Mouse (Mus musculus) heart, postnatal 0 days (tissue): ENCODE measurements around the gene Sesn3. TPM values are rescaled to one million over a fixed set of nuclear protein-coding genes. Genes with fewer than 3 reads are reported as not detected.

ENCODE experiments used
- ATAC-seq: fragments of 200-750 bp; cut with Nextera tagmentation; 2 replicates; pipeline ENCODE4 v1.8.0; 2017; ENCODE audit warnings: low read depth, moderate number of reproducible peaks, moderate library complexity; ENCODE audit not compliant: insufficient read depth
- DNase-seq: peaks from one replicate; pipeline ENCODE4 v3.0.0-alpha.2; 2016; ENCODE audit warnings: low spot score
- H3K27ac ChIP-seq: fragments of 300-500 bp; sonication (generic); 2 replicates; pipeline ENCODE4 v1.5.1; 2014; ENCODE audit warnings: low read depth, mild to moderate bottlenecking
- H3K27me3 ChIP-seq: fragments of 300-500 bp; sonication (generic); 2 replicates; pipeline ENCODE4 v1.6.1; 2014; ENCODE audit warnings: low read length, mixed read lengths; ENCODE audit not compliant: control insufficient read depth, insufficient read depth
- H3K36me3 ChIP-seq: fragments of 300-500 bp; sonication (generic); replicated peaks from 2 replicates; pipeline ENCODE4 v1.6.1; 2014; ENCODE audit warnings: low read length, mixed read lengths; ENCODE audit not compliant: control insufficient read depth, insufficient read depth
- H3K4me1 ChIP-seq: fragments of 300-500 bp; sonication (generic); 2 replicates; pipeline ENCODE4 v1.6.1; 2014; ENCODE audit warnings: antibody characterized with exemption; ENCODE audit not compliant: control insufficient read depth, insufficient read depth
- H3K4me2 ChIP-seq: fragments of 300-500 bp; sonication (generic); 2 replicates; pipeline ENCODE4 v1.6.1; 2014; ENCODE audit warnings: low read depth, mild to moderate bottlenecking, low read length, moderate library complexity
- H3K4me3 ChIP-seq: fragments of 300-500 bp; sonication (generic); 2 replicates; pipeline ENCODE4 v1.5.1; 2014; ENCODE audit warnings: low read depth, low read length
- H3K9ac ChIP-seq: fragments of 300-500 bp; sonication (generic); replicated peaks from 2 replicates; pipeline ENCODE4 v1.6.1; 2014; ENCODE audit warnings: low read depth, low read length, mixed read lengths
- H3K9me3 ChIP-seq: fragments of 300-500 bp; sonication (generic); replicated peaks from 2 replicates; pipeline ENCODE4 v1.6.1; 2016; ENCODE audit warnings: low read length; ENCODE audit not compliant: control insufficient read depth
- CTCF ChIP-seq: IDR thresholded peaks from 2 replicates; pipeline ENCODE4 v1.5.1; 2016; ENCODE audit warnings: antibody characterized with exemption, control low read depth, low read depth
- EP300 ChIP-seq: IDR thresholded peaks from 2 replicates; pipeline ENCODE4 v1.6.1; 2016; ENCODE audit warnings: antibody characterized with exemption, low read depth
- WGBS: fragments of 180-500 bp; shearing (Covaris S2); extraction: QIAGEN DNeasy Blood & Tissue Kit; methylation state at CpG from one replicate; pipeline ENCODE4 v1.1.7; 2014; 5-methylcytosine and 5-hydroxymethylcytosine counted together
- polyA plus RNA-seq: library from polyadenylated mRNA; unstranded; fragments of >200 nt; fragmentation: Nextera tagmentation; extraction: Ambion mirVana; gene quantifications from 2 replicates; pipeline ENCODE4 v1.2.1, GENCODE M21; 2015
- total RNA-seq: library from RNA; depleted of rRNA; stranded (reverse); fragments of >200 nt; gene quantifications from 2 replicates; pipeline ENCODE4 v1.2.3, GENCODE M21; 2014; ENCODE audit warnings: low replicate concordance; rRNA removed

The Sesn3 gene
- total and polyA plus RNA-seq, 2 experiments from 2014 or later = 5.7 to 17.0 TPM

GRCm38 (mm10) chr9:14381353-14382055 is 106.6 kb downstream of the Sesn3 start, which contains the start of gene Endod1:
Gene Endod1 (minus strand): TSS chr9:14381507.
- H3K4me1 ChIP-seq = no peaks in the 10 kb centered on the region
- peak within 1 kb of the TSS; percentile 63 for H3K4me3 ChIP-seq
- no peak for TF ChIP-seq EP300
- TF ChIP-seq CTCF = no peak
- H3K36me3 ChIP-seq = no peaks in the 10 kb centered on the region
- H3K9me3 ChIP-seq = no peaks in the 10 kb centered on the region
- H3K9ac ChIP-seq = peak within 1 kb of the TSS; percentile 61
- H3K4me2 ChIP-seq = peak within 1 kb of the TSS; percentile 78
- H3K27ac ChIP-seq = peak within 1 kb of the TSS; percentile 70
- DNase-seq (peak; percentile 55), ATAC-seq (peak; percentile 19; the same call in 1 of the 2 replicates)
- no peaks in the 10 kb centered on the region for H3K27me3 ChIP-seq
- WGBS = 6% methylated on average over 8 of the region's 8 CpGs

- no peaks in the 10 kb centered on the region for H3K4me1 ChIP-seq
- H3K36me3 ChIP-seq = no peaks in the 10 kb centered on the region
- H3K4me2 ChIP-seq = peak overlapping the region; percentile 78
- H3K4me3 ChIP-seq = no peak overlapping the region
- 74% methylated on average over 5 of the region's 5 CpGs for WGBS
- no peak for TF ChIP-seq CTCF
- no peak for TF ChIP-seq EP300
- no peak overlapping the region for H3K9ac ChIP-seq
- ATAC-seq = no peak
- no peaks in the 10 kb centered on the region for H3K9me3 ChIP-seq
- H3K27me3 ChIP-seq = no peaks in the 10 kb centered on the region
- no peak for DNase-seq
- no peak overlapping the region for H3K27ac ChIP-seq
These were observed 107.5 kb downstream of the Sesn3 start for GRCm38 (mm10) chr9:14382256-14382791.

Other genes starting within 250 kb of the Sesn3 start
- 13.5 and 33.6 TPM in 2 replicates for gene Endod1, start 106.4 kb downstream of the Sesn3 start, total RNA-seq
- gene Endod1, start 106.4 kb downstream of the Sesn3 start, polyA plus RNA-seq = 5.6 TPM in 2 replicates
- gene Kdm4d, start 225.4 kb downstream of the Sesn3 start, total RNA-seq = not detected in 2 replicates
- gene Kdm4d, start 225.4 kb downstream of the Sesn3 start, polyA plus RNA-seq = 0.05 and 0.12 TPM in 2 replicates
- gene Cwc15, start 225.6 kb downstream of the Sesn3 start, total RNA-seq = 26.3 and 37.9 TPM in 2 replicates
- 125 and 127 TPM in 2 replicates for gene Cwc15, start 225.6 kb downstream of the Sesn3 start, polyA plus RNA-seq